Mouse (Mus musculus): ENCODE results near the gene Tex26.

- no peak for TF ChIP-seq CTCF (IDR thresholded peaks at IDR 0.05)
- no peak for TF ChIP-seq EP300 (IDR thresholded peaks at IDR 0.05)
Observed at GRCm38 (mm10) chr5:149488360-149489021, 49.0 kb downstream of the Tex26 start.

Measured in lung, postnatal 0 days (tissue).